Mouse (Mus musculus): ENCODE measurements at regions not wholly inside any gene's neighbourhood (a gene's known extent, or its start where the extent isn't known, plus 50 kb on each side); places are given as distances from the start of the nearest gene placed in this dataset.

- DNase-seq (ENCODE audit: low spot score) = no peak
These were observed 301.4 kb upstream of the Tet2 start for GRCm38 (mm10) chr3:133846301-133846700.

GRCm38 (mm10) chr3:133874383-133874782, 329.4 kb upstream of the Tet2 start:
- DNase-seq (ENCODE audit: low spot score) = no peak

GRCm38 (mm10) chr3:133876439-133877072, 331.6 kb upstream of the Tet2 start:
- DNase-seq (ENCODE audit: low spot score) = peak; percentile 73

GRCm38 (mm10) chr3:133877310-133877709, 332.4 kb upstream of the Tet2 start:
- DNase-seq (ENCODE audit: low spot score) = no peak

GRCm38 (mm10) chr3:133880626-133881025, 335.7 kb upstream of the Tet2 start:
- no peak for DNase-seq (ENCODE audit: low spot score)

GRCm38 (mm10) chr3:133901931-133902330, 334.4 kb upstream of the Cxxc4 start:
- no peak for DNase-seq (ENCODE audit: low spot score)

GRCm38 (mm10) chr3:133922200-133922599, 314.1 kb upstream of the Cxxc4 start:
- DNase-seq (ENCODE audit: low spot score) = no peak

GRCm38 (mm10) chr3:133965322-133965721, 271.0 kb upstream of the Cxxc4 start:
- no peak for DNase-seq (ENCODE audit: low spot score)

GRCm38 (mm10) chr3:133968176-133968575, 268.1 kb upstream of the Cxxc4 start:
- no peak for DNase-seq (ENCODE audit: low spot score)

GRCm38 (mm10) chr3:133972774-133973173, 263.5 kb upstream of the Cxxc4 start:
- no peak for DNase-seq (ENCODE audit: low spot score)

- DNase-seq (ENCODE audit: low spot score) = no peak
These were observed 248.6 kb upstream of the Cxxc4 start for GRCm38 (mm10) chr3:133987681-133988080.

- no peak for DNase-seq (ENCODE audit: low spot score)
These were observed 242.3 kb upstream of the Cxxc4 start for GRCm38 (mm10) chr3:133993971-133994370.

GRCm38 (mm10) chr3:133999965-134000364, 236.3 kb upstream of the Cxxc4 start:
- no peak for DNase-seq (ENCODE audit: low spot score)

- no peak for DNase-seq (ENCODE audit: low spot score)
These were observed 235.7 kb upstream of the Cxxc4 start for GRCm38 (mm10) chr3:134000595-134000994.

GRCm38 (mm10) chr3:134014805-134015204, 221.5 kb upstream of the Cxxc4 start:
- no peak for DNase-seq (ENCODE audit: low spot score)

- no peak for DNase-seq (ENCODE audit: low spot score)
These were observed 220.9 kb upstream of the Cxxc4 start for GRCm38 (mm10) chr3:134015412-134015811.

- peak; percentile 52 for DNase-seq (ENCODE audit: low spot score)
These were observed 202.4 kb upstream of the Cxxc4 start for GRCm38 (mm10) chr3:134033862-134034261.

- DNase-seq (ENCODE audit: low spot score) = no peak
These were observed 199.9 kb upstream of the Cxxc4 start for GRCm38 (mm10) chr3:134036310-134036934.

GRCm38 (mm10) chr3:134050649-134051048, 185.6 kb upstream of the Cxxc4 start:
- DNase-seq (ENCODE audit: low spot score) = no peak

- no peak for DNase-seq (ENCODE audit: low spot score)
These were observed 153.8 kb upstream of the Cxxc4 start for GRCm38 (mm10) chr3:134082461-134082860.

- peak; percentile 77 for DNase-seq (ENCODE audit: low spot score)
These were observed 136.7 kb upstream of the Cxxc4 start for GRCm38 (mm10) chr3:134099471-134100125.

- no peak for DNase-seq (ENCODE audit: low spot score)
These were observed 134.0 kb upstream of the Cxxc4 start for GRCm38 (mm10) chr3:134102151-134102738.

GRCm38 (mm10) chr3:134104625-134105024, 131.7 kb upstream of the Cxxc4 start:
- DNase-seq (ENCODE audit: low spot score) = no peak

Data from urinary bladder, postnatal 14 days (tissue).